Mouse (Mus musculus) heart, adult 2 months (tissue): ENCODE measurements around the gene Vps9d1. TPM values are rescaled to one million over a fixed set of nuclear protein-coding genes. Genes with fewer than 3 reads are reported as not detected.

Experiments used
- DNase-seq, 2 experiments: peaks; one replicate each; pipeline ENCODE4 v3.0.0; 2021
- H3K27ac ChIP-seq: fragments of 200-600 bp; 2 replicates; pipeline ENCODE4 v1.8.1; 2022
- H3K27me3 ChIP-seq: fragments of 200-500 bp; 2 replicates; pipeline ENCODE4 v1.6.1; 2012; ENCODE audit warnings: mild to moderate bottlenecking, low read length, inconsistent platforms, mixed read lengths; ENCODE audit not compliant: control insufficient read depth, insufficient read depth
- H3K36me3 ChIP-seq: fragments of 200-500 bp; 2 replicates; pipeline ENCODE4 v1.6.1; 2012; ENCODE audit warnings: low read length, inconsistent platforms; ENCODE audit not compliant: control insufficient read depth, insufficient read depth
- H3K4me1 ChIP-seq: fragments of 200-500 bp; 2 replicates; pipeline ENCODE4 v1.6.1; 2011; ENCODE audit warnings: low read length; ENCODE audit not compliant: control insufficient read depth, insufficient read depth
- H3K4me3 ChIP-seq: fragments of 200-600 bp; 2 replicates; pipeline ENCODE4 v1.8.1; 2022
- H3K79me2 ChIP-seq: fragments of 200-500 bp; replicated peaks from 2 replicates; pipeline ENCODE4 v1.6.1; 2012; ENCODE audit warnings: mild to moderate bottlenecking, inconsistent platforms, low read length, moderate library complexity, mixed read lengths; ENCODE audit not compliant: control insufficient read depth, insufficient read depth
- H3K9ac ChIP-seq: fragments of 200-500 bp; 2 replicates; pipeline ENCODE4 v1.6.1; 2012; ENCODE audit warnings: low read depth, mild to moderate bottlenecking, control low read depth, inconsistent platforms, low read length, mixed read lengths
- CTCF ChIP-seq: fragments of 200-600 bp; IDR thresholded peaks from 2 replicates; pipeline ENCODE4 v1.8.1; 2022; ENCODE audit warnings: antibody characterized with exemption, mild to moderate bottlenecking, moderate library complexity
- EP300 ChIP-seq: fragments of 200-500 bp; IDR thresholded peaks from 2 replicates; pipeline ENCODE4 v1.6.1; 2011; ENCODE audit warnings: low read depth, low read length, control low read depth; ENCODE audit not compliant: insufficient read depth
- POLR2A ChIP-seq: fragments of 200-500 bp; IDR thresholded peaks from 2 replicates; pipeline ENCODE4 v1.6.1; 2011; ENCODE audit warnings: mild to moderate bottlenecking, low read depth, low read length, control low read depth; ENCODE audit not compliant: insufficient read depth
- WGBS: fragments of 180-500 bp; shearing (Covaris S2); methylation state at CpG from one replicate; pipeline ENCODE4 v1.1.7; 2018; 5-methylcytosine and 5-hydroxymethylcytosine counted together
- intact Hi-C: fragments of 180-260 bp; cut with DNase I; formaldehyde crosslinking; loops from one replicate; pipeline ENCODE4 v1.15.1; 2025
- polyA plus RNA-seq: library from polyadenylated mRNA; depleted of rRNA; stranded (reverse); fragments of >200 nt; gene quantifications from 2 replicates; pipeline ENCODE4 v1.2.3, GENCODE M21; 2012
- total RNA-seq, 2 experiments: library from RNA; stranded (reverse); gene quantifications; 2 replicates each; pipeline ENCODE4 v1.2.3; 2021

Vps9d1 gene
- total and polyA plus RNA-seq, 3 experiments = 22.6 to 52.1 (median 34.3) TPM

DNA sequence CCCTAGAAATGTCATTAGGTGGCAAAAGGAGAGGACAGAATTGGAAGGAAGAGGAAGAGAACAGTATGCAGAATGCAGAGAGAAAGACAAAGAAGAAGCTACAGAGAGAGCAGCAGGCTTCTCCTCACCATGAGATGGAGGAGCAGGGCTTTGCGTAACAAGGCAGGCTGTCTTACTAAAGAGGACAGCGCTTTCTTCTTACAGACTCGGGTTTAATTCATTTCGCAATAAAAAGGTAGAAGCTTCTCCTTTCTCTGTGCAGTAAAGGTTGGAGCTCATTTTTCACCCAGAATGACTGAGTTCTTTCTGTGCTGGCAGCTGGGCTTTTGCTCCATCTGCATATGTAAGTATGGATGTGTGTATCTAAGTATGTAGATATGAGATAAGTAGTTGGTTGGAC lies 25.7 kb upstream of the Vps9d1 start:
- Histone ChIP-seq H3K27me3 (no peaks in the 10 kb centered on the region), H3K79me2 (no peaks in the 10 kb centered on the region), H3K9ac (no peak overlapping the region), H3K4me1 (no peaks in the 10 kb centered on the region), H3K36me3 (no peaks in the 10 kb centered on the region), H3K27ac (no peak overlapping the region), H3K4me3 (no peak overlapping the region)
- DNase-seq = no peak
- intact Hi-C loops = no loop called here
- no peak for TF ChIP-seq CTCF
- no peak for TF ChIP-seq EP300
- TF ChIP-seq POLR2A = no peak
- WGBS = 90% methylated on average over 4 of the region's 4 CpGs

DNA sequence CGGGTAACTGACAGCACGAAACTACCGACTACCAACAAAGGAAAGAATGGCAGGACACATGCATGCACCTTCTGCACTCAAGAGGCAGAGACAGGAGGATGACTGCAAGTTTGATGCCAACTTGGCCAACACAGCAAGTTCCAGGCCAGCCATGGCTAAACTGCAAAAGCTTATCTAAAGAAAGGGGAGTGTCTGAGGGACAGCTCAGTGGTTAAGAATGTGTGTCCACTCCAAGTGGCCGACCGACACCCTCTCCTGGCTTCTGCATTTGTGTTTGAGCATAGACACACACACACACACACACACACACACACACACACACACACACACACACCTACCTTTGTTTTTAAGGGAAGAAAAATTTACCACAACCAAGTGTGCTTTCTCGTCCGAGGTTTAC lies 24.3 kb upstream of the Vps9d1 start:
- WGBS = 67% methylated on average over 7 of the region's 7 CpGs
- no peak overlapping the region for H3K27ac ChIP-seq
- no peak overlapping the region for H3K9ac ChIP-seq
- H3K4me3 ChIP-seq = no peak overlapping the region
- H3K36me3 ChIP-seq = no peaks in the 10 kb centered on the region
- TF ChIP-seq POLR2A (no peak), CTCF (no peak), EP300 (no peak)
- H3K4me1 ChIP-seq = no peaks in the 10 kb centered on the region
- H3K27me3 ChIP-seq = no peaks in the 10 kb centered on the region
- intact Hi-C loops = no loop called here
- no peak for DNase-seq
- H3K79me2 ChIP-seq = no peaks in the 10 kb centered on the region

DNA sequence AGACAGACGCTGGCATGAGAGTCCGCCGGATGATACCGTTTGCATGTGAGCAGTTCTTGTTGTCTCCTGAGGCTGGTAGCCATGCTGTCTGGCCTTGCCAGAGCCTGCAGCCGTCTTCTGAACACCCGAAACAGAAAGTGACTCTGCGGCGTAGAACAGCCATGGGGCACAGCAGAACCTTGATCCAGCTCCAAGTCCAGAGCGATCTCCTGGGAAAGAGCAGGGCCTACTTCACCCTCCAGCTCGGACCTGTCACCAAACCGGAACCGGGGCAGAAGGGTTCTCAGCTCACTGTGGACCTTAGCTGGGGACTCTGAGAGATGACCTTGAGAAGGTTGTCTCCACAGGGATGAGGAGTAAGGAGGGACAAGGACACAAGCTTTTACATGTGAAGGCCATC lies 20.9 kb upstream of the Vps9d1 start:
- no peak for DNase-seq
- WGBS = 94% methylated on average over 12 of the region's 12 CpGs
- no peaks in the 10 kb centered on the region for H3K36me3 ChIP-seq
- intact Hi-C loops = no loop called here
- H3K4me1 ChIP-seq = no peaks in the 10 kb centered on the region
- no peak overlapping the region for H3K27ac ChIP-seq
- no peak overlapping the region for H3K9ac ChIP-seq
- H3K79me2 ChIP-seq = no peaks in the 10 kb centered on the region
- H3K4me3 ChIP-seq = no peak overlapping the region
- TF ChIP-seq POLR2A (no peak), EP300 (no peak), CTCF (no peak)
- H3K27me3 ChIP-seq = no peaks in the 10 kb centered on the region

DNA sequence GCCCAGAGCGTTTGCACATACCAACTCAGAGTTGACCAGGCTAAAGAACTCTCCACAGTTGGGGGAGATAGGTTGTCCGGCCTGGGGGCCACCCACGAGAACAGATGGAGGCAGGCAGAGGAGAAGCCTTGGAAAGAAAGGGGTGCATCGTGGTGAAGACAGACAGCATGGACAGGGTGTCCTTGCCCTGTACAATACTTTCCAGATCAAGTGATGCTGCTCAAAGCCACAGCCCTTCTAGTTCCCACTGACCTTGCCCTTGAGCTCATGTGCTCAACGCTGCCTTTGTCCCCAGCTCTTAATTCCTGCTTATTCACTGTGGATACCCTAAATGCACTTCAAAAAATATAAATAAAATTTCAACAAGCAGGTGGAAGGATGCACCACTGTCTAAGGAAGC lies 20.3 kb upstream of the Vps9d1 start:
- no peak for DNase-seq
- Histone ChIP-seq H3K79me2 (no peaks in the 10 kb centered on the region), H3K27ac (no peak overlapping the region), H3K27me3 (no peaks in the 10 kb centered on the region), H3K4me1 (no peaks in the 10 kb centered on the region), H3K4me3 (no peak overlapping the region), H3K36me3 (no peaks in the 10 kb centered on the region), H3K9ac (no peak overlapping the region)
- TF ChIP-seq POLR2A (no peak), CTCF (no peak), EP300 (no peak)
- 92% methylated on average over 5 of the region's 5 CpGs for WGBS
- intact Hi-C loops = no loop called here

DNA sequence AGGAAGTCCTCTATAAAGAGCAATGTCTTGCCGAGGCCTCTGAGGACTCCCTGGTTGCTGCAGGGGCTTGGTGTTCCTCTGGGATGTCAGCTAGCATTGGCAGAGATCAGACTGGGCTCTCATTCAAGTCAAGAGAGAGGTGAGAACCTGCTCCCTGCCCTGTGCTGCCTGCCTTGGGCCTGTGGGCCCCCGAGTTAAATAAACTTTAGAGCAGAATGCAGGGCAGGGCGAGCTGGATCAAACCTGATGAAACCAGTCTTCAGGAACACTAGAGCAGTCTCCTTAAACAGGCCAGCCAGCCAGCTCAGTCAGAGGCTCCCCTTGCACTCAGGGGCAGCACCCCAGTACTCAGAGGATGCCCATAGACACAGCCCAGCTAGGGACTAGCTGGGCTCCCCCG lies 17.8 kb upstream of the Vps9d1 start:
- no peaks in the 10 kb centered on the region for H3K79me2 ChIP-seq
- no peak overlapping the region for H3K27ac ChIP-seq
- intact Hi-C loops = no loop called here
- H3K27me3 ChIP-seq = no peaks in the 10 kb centered on the region
- no peak overlapping the region for H3K9ac ChIP-seq
- DNase-seq = no peak
- H3K4me3 ChIP-seq = no peak overlapping the region
- no peaks in the 10 kb centered on the region for H3K4me1 ChIP-seq
- WGBS = 73% methylated on average over 4 of the region's 4 CpGs
- TF ChIP-seq EP300 = no peak
- no peak for TF ChIP-seq CTCF
- no peak for TF ChIP-seq POLR2A
- H3K36me3 ChIP-seq = no peaks in the 10 kb centered on the region

DNA sequence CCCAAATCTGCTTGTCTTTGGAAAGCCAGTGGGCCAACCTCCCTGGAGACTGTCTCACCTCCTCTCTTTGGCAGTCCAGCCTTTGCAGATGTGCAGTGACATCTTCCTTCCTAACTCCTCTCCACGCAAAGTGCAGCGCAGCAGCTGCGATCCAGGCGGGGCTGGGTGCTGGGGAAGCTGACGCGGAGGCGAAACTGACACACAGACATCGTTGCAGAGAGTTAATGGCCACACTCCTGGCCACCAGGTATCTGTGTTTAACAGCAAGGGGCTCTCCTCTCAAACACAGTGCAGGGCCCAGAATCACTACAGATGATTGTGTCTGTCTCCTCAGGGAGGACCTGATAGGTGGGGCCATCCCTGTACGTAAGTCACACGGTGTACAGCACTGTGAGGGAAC lies 17.0 kb upstream of the Vps9d1 start:
- H3K4me3 ChIP-seq = no peak overlapping the region
- no peak for TF ChIP-seq EP300
- no peak for TF ChIP-seq POLR2A
- no peak for TF ChIP-seq CTCF
- H3K4me1 ChIP-seq = no peaks in the 10 kb centered on the region
- 90% methylated on average over 10 of the region's 10 CpGs for WGBS
- DNase-seq = no peak
- H3K79me2 ChIP-seq = no peaks in the 10 kb centered on the region
- H3K27ac ChIP-seq = no peak overlapping the region
- no peaks in the 10 kb centered on the region for H3K36me3 ChIP-seq
- no peak overlapping the region for H3K9ac ChIP-seq
- intact Hi-C loops = no loop called here
- no peaks in the 10 kb centered on the region for H3K27me3 ChIP-seq
